Mouse (Mus musculus) kidney, embryonic 14.5 days (tissue): ENCODE data around the gene Orm1. TPM values are rescaled to one million over a fixed set of nuclear protein-coding genes. Genes with fewer than 3 reads are reported as not detected.
"Not testable (repeated sequence)": the region's sequence is repeated elsewhere in the genome, so short reads cannot be mapped to it uniquely, and the experiment has no call there.

Experiments used
- ATAC-seq: fragments of 200-750 bp; cut with Nextera tagmentation; 2 replicates; pipeline ENCODE4 v1.8.0; 2017; ENCODE audit warnings: moderate number of reproducible peaks, mild to moderate bottlenecking, moderate TSS enrichment, moderate library complexity; ENCODE audit not compliant: low FRiP score, low TSS enrichment
- H3K27ac ChIP-seq: fragments of 300-500 bp; sonication (generic); 2 replicates; pipeline ENCODE4 v1.5.1; 2014; ENCODE audit warnings: low read depth, mild to moderate bottlenecking, low read length, moderate library complexity, mixed read lengths
- H3K27me3 ChIP-seq: fragments of 300-500 bp; sonication (generic); 2 replicates; pipeline ENCODE4 v1.6.1; 2014; ENCODE audit warnings: mild to moderate bottlenecking, low read length; ENCODE audit not compliant: control insufficient read depth, insufficient read depth
- H3K36me3 ChIP-seq: fragments of 300-500 bp; sonication (generic); 2 replicates; pipeline ENCODE4 v1.6.1; 2014; ENCODE audit warnings: low read length, mixed read lengths; ENCODE audit not compliant: control insufficient read depth, insufficient read depth
- H3K4me1 ChIP-seq: fragments of 300-500 bp; sonication (generic); 2 replicates; pipeline ENCODE4 v1.6.1; 2014; ENCODE audit warnings: low read length, mixed read lengths; ENCODE audit not compliant: control insufficient read depth, insufficient read depth
- H3K4me2 ChIP-seq: fragments of 300-500 bp; sonication (generic); replicated peaks from 2 replicates; pipeline ENCODE4 v1.6.1; 2014; ENCODE audit warnings: low read depth, mild to moderate bottlenecking, low read length
- H3K4me3 ChIP-seq: fragments of 300-500 bp; sonication (generic); 2 replicates; pipeline ENCODE4 v1.5.1; 2014; ENCODE audit warnings: mild to moderate bottlenecking, low read length
- H3K9ac ChIP-seq: fragments of 300-500 bp; sonication (generic); 2 replicates; pipeline ENCODE4 v1.6.1; 2014; ENCODE audit warnings: low read depth, mild to moderate bottlenecking, low read length, moderate library complexity
- H3K9me3 ChIP-seq: fragments of 300-500 bp; sonication (generic); 2 replicates; pipeline ENCODE4 v1.6.1; 2016; ENCODE audit warnings: low read length; ENCODE audit not compliant: control insufficient read depth
- WGBS: fragments of 180-500 bp; shearing (Covaris S2); extraction: QIAGEN DNeasy Blood & Tissue Kit; methylation state at CpG from one replicate; pipeline ENCODE4 v1.1.7; 2014; 5-methylcytosine and 5-hydroxymethylcytosine counted together
- polyA plus RNA-seq: library from polyadenylated mRNA; unstranded; fragments of >200 nt; fragmentation: Nextera tagmentation; extraction: Ambion mirVana; gene quantifications from 2 replicates; pipeline ENCODE4 v1.2.1, GENCODE M21; 2014

Gene Orm1
- polyA plus RNA-seq, 1 experiment from 2014 or later: not detected

- Histone ChIP-seq H3K9me3 (no peaks in the 10 kb centered on the region), H3K4me2 (no peak overlapping the region), H3K9ac (no peak overlapping the region), H3K27ac (no peak overlapping the region), H3K4me3 (no peak overlapping the region), H3K4me1 (no peaks in the 10 kb centered on the region), H3K27me3 (no peaks in the 10 kb centered on the region), H3K36me3 (peaks cover 10% of the 10 kb centered on the region; the same call in 1 of the 2 replicates)
- ATAC-seq: no peak
- WGBS: 90% methylated on average over 7 of the region's 7 CpGs
Observed at GRCm38 (mm10) chr4:63311426-63311825, 32.9 kb upstream of the Orm1 start.

GRCm38 (mm10) chr4:63314063-63314462 lies 30.3 kb upstream of the Orm1 start:
- Histone ChIP-seq H3K36me3 (peaks cover 21% of the 10 kb centered on the region; the same call in 1 of the 2 replicates), H3K4me2 (no peak overlapping the region), H3K27me3 (no peaks in the 10 kb centered on the region), H3K9me3 (no peaks in the 10 kb centered on the region), H3K9ac (no peak overlapping the region), H3K4me3 (no peak overlapping the region), H3K27ac (no peak overlapping the region), H3K4me1 (no peaks in the 10 kb centered on the region)
- no peak for ATAC-seq
- 79% methylated on average over 5 of the region's 5 CpGs for WGBS

- Histone ChIP-seq H3K27me3 (no peaks in the 10 kb centered on the region), H3K4me3 (no peak overlapping the region), H3K9ac (no peak overlapping the region), H3K36me3 (peaks cover 19% of the 10 kb centered on the region; the same call in 1 of the 2 replicates), H3K4me2 (no peak overlapping the region), H3K4me1 (no peaks in the 10 kb centered on the region), H3K9me3 (no peaks in the 10 kb centered on the region), H3K27ac (no peak overlapping the region)
- WGBS: 70% methylated on average over 9 of the region's 9 CpGs
- peak; percentile 37; the same call in 1 of the 2 replicates for ATAC-seq
Observed at GRCm38 (mm10) chr4:63316076-63316746, 28.1 kb upstream of the Orm1 start.

GRCm38 (mm10) chr4:63319566-63319965 lies 24.8 kb upstream of the Orm1 start:
- WGBS: 18% methylated on average over 3 of the region's 3 CpGs
- H3K36me3 ChIP-seq: peaks cover 39% of the 10 kb centered on the region
- H3K4me3 ChIP-seq, H3K4me2 ChIP-seq, H3K9me3 ChIP-seq, H3K27ac ChIP-seq, H3K4me1 ChIP-seq, H3K27me3 ChIP-seq, H3K9ac ChIP-seq, ATAC-seq: not testable (repeated sequence)

- no peak for ATAC-seq
- Histone ChIP-seq H3K27me3 (no peaks in the 10 kb centered on the region), H3K9ac (no peak overlapping the region), H3K4me2 (no peak overlapping the region), H3K36me3 (peaks cover 30% of the 10 kb centered on the region), H3K9me3 (no peaks in the 10 kb centered on the region), H3K4me1 (no peaks in the 10 kb centered on the region), H3K27ac (no peak overlapping the region), H3K4me3 (no peak overlapping the region)
- WGBS: 84% methylated on average over 8 of the region's 8 CpGs
Observed at GRCm38 (mm10) chr4:63323275-63323815, 21.0 kb upstream of the Orm1 start.

GRCm38 (mm10) chr4:63333403-63333802 lies 11.0 kb upstream of the Orm1 start:
- ATAC-seq: no peak

GRCm38 (mm10) chr4:63338414-63339076 lies 5.8 kb upstream of the Orm1 start:
- no peak overlapping the region for H3K4me2 ChIP-seq
- no peaks in the 10 kb centered on the region for H3K9me3 ChIP-seq
- no peak for ATAC-seq
- H3K4me3 ChIP-seq: no peak overlapping the region
- no peaks in the 10 kb centered on the region for H3K27me3 ChIP-seq
- no peak overlapping the region for H3K9ac ChIP-seq
- H3K36me3 ChIP-seq: no peaks in the 10 kb centered on the region
- no peak overlapping the region for H3K27ac ChIP-seq
- 62% methylated on average over 3 of the region's 3 CpGs for WGBS
- no peaks in the 10 kb centered on the region for H3K4me1 ChIP-seq

More at GRCm38 (mm10) chr4:63333403-63333802, 11.0 kb upstream of the Orm1 start:
- no peaks in the 10 kb centered on the region for H3K4me1 ChIP-seq
- 0 out of 2 replicates have a peak, but pooled peaks cover 2% of the 10 kb centered on the region for H3K9me3 ChIP-seq
- H3K27me3 ChIP-seq: no peaks in the 10 kb centered on the region
- H3K4me3 ChIP-seq: no peak overlapping the region
- peaks cover 3% of the 10 kb centered on the region; the same call in 1 of the 2 replicates for H3K36me3 ChIP-seq
- H3K27ac ChIP-seq: no peak overlapping the region
- 97% methylated on average over 4 of the region's 4 CpGs for WGBS
- no peak overlapping the region for H3K9ac ChIP-seq
- H3K4me2 ChIP-seq: no peak overlapping the region

GRCm38 (mm10) chr4:63342491-63342890 lies 1.9 kb upstream of the Orm1 start:
- Histone ChIP-seq H3K36me3 (no peaks in the 10 kb centered on the region), H3K9ac (no peak overlapping the region), H3K4me1 (no peaks in the 10 kb centered on the region), H3K4me2 (no peak overlapping the region), H3K27me3 (no peaks in the 10 kb centered on the region), H3K9me3 (no peaks in the 10 kb centered on the region), H3K27ac (no peak overlapping the region), H3K4me3 (no peak overlapping the region)
- ATAC-seq: no peak
- WGBS: 63% methylated on average over 4 of the region's 4 CpGs

- no peaks in the 10 kb centered on the region for H3K27me3 ChIP-seq
- H3K36me3 ChIP-seq: no peaks in the 10 kb centered on the region
- no peak overlapping the region for H3K9ac ChIP-seq
- ATAC-seq: no peak
- H3K4me3 ChIP-seq: no peak overlapping the region
- no peak overlapping the region for H3K4me2 ChIP-seq
- no peaks in the 10 kb centered on the region for H3K9me3 ChIP-seq
- H3K27ac ChIP-seq: no peak overlapping the region
- 61% methylated on average over 3 of the region's 3 CpGs for WGBS
- no peaks in the 10 kb centered on the region for H3K4me1 ChIP-seq
Observed at GRCm38 (mm10) chr4:63343608-63344007, 752 bp upstream of the Orm1 start.
